Mouse (Mus musculus) liver, adult 2 months (tissue): Measurements from ENCODE around the gene 1700016H13Rik.

Experiments used
- CTCF ChIP-seq: fragments of 200-500 bp; IDR thresholded peaks from 2 replicates; pipeline ENCODE4 v1.5.1; 2011; ENCODE audit warnings: low read depth, low read length, control low read depth
- POLR2A ChIP-seq: fragments of 200-500 bp; IDR thresholded peaks from 2 replicates; pipeline ENCODE4 v1.6.1; 2011; ENCODE audit warnings: low read length, control low read depth; ENCODE audit not compliant: insufficient read depth; ENCODE audit errors: extremely low read depth

- TF ChIP-seq CTCF (no peak), POLR2A (no peak)
These were observed 18.6 kb downstream of the 1700016H13Rik start for GRCm38 (mm10) chr5:103637162-103637561.
